Mouse (Mus musculus) midbrain, embryonic 10.5 days (tissue): ENCODE measurements at regions not wholly inside any gene's neighbourhood (a gene's known extent, or its start where the extent isn't known, plus 50 kb on each side); places are given as distances from the start of the nearest gene placed in this dataset.

ENCODE experiments used
- DNase-seq: peaks from one replicate; pipeline ENCODE4 v3.0.0-alpha.2; 2017; ENCODE audit warnings: low spot score
- H3K27ac ChIP-seq: fragments of 300-500 bp; sonication (generic); replicated peaks from 2 replicates; pipeline ENCODE4 v1.5.1; 2016; ENCODE audit warnings: mild to moderate bottlenecking
- H3K27me3 ChIP-seq: fragments of 300-500 bp; sonication (generic); 2 replicates; pipeline ENCODE4 v1.6.1; 2016; ENCODE audit warnings: low read depth, mild to moderate bottlenecking; ENCODE audit not compliant: poor library complexity, severe bottlenecking
- H3K36me3 ChIP-seq: fragments of 300-500 bp; sonication (generic); 2 replicates; pipeline ENCODE4 v1.6.1; 2016; ENCODE audit warnings: mild to moderate bottlenecking, moderate library complexity
- H3K4me1 ChIP-seq: fragments of 300-500 bp; sonication (generic); 2 replicates; pipeline ENCODE4 v1.6.1; 2016
- H3K4me3 ChIP-seq: fragments of 300-500 bp; sonication (generic); 2 replicates; pipeline ENCODE4 v1.5.1; 2016; ENCODE audit warnings: mild to moderate bottlenecking, moderate library complexity
- H3K9me3 ChIP-seq: fragments of 300-500 bp; sonication (generic); replicated peaks from 2 replicates; pipeline ENCODE4 v1.6.1; 2016; ENCODE audit warnings: mild to moderate bottlenecking
- WGBS: fragments of 180-500 bp; shearing (Covaris S2); methylation state at CpG from one replicate; pipeline ENCODE4 v1.1.7; 2016; 5-methylcytosine and 5-hydroxymethylcytosine counted together

DNA sequence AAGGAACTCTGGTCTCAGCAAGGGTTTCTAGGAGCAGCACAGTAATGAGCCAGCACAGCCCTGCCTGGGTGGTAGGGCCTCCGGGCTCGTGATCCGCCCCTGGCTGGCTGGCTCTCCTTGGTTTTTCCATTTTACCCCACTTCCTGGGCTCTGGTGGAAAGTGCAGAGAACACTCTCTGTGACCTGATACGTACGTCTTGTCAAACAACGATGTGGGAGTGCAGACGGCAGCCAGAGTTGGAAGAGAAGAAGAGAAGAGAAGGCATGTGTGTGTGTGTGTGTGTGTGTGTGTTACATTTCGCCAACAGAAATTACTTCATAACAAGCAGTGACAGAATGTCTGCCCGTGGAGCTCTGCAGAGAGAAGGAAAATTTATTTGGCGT lies 97.2 kb upstream of the Map4k3 start:
- no peak overlapping the region for H3K4me3 ChIP-seq
- no peaks in the 10 kb centered on the region for H3K27me3 ChIP-seq
- no peaks in the 10 kb centered on the region for H3K9me3 ChIP-seq
- 78% methylated on average over 10 of the region's 10 CpGs for WGBS
- H3K36me3 ChIP-seq, result no peaks in the 10 kb centered on the region
- 0 out of 2 replicates have a peak overlapping the region, but pooled peaks have one; percentile 9 for H3K27ac ChIP-seq
- peaks cover 11% of the 10 kb centered on the region for H3K4me1 ChIP-seq
- no peak for DNase-seq

DNA sequence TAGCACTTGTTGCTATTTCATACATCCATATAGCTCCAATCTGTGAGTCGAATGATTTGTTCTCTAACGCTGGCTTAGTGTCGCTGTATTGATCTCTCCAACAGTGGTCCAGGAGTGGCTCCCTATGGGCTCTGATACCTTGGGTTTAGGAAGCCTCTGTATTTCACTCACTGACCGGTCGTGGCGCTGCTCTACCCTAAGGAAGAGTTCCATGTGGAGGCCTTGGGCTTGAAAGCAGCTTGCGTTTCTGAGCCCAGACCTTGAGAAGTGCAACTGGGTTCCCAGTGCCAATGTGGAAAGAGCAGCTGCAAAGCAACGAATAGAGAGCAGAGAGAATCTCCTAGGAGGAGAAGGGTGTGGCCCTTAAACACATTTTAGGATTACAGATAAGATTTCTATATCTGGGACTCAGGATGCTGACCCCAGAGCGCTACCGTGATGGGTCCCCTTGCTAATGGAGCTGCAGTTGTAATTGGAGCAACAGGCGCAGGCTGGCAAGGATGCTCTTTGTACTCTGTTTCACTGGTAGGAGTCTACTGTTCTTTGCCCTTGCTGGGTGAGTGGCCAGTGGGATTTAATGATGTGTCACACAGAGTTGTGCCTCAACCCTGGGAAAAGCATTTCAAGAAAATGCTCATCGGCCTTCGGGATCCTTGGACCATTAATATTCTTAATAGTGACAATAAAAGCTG lies 96.7 kb upstream of the Map4k3 start:
- Histone ChIP-seq H3K4me3 (no peak overlapping the region), H3K27me3 (no peaks in the 10 kb centered on the region), H3K27ac (0 out of 2 replicates have a peak overlapping the region, but pooled peaks have one; percentile 9), H3K4me1 (peaks cover 11% of the 10 kb centered on the region), H3K9me3 (no peaks in the 10 kb centered on the region), H3K36me3 (no peaks in the 10 kb centered on the region)
- no peak for DNase-seq
- WGBS, result 83% methylated on average over 13 of the region's 13 CpGs

DNA sequence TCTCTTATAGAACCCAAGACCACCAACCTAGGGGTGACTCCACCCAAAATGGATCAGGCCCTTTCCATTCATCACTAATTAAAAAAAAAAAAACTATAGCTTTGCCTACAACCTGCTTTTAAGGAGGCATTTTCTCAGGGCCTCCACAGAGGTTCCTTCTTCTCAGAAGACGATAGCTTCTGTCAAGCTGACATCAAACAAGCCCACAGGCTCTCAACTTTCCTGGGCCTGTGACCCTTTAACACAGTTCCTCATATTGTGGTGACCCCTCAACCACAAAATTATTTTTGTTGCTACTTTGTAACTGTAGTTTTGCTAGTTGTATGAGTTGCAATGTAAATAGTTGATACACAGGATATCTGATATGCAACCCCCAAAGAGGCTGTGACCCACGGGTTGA lies 96.0 kb upstream of the Map4k3 start:
- Histone ChIP-seq H3K36me3 (no peaks in the 10 kb centered on the region), H3K4me1 (peaks cover 11% of the 10 kb centered on the region), H3K27me3 (no peaks in the 10 kb centered on the region), H3K4me3 (no peak overlapping the region), H3K27ac (no peak overlapping the region), H3K9me3 (no peaks in the 10 kb centered on the region)
- WGBS, result 81% methylated on average over 2 of the region's 2 CpGs
- DNase-seq, result no peak

DNA sequence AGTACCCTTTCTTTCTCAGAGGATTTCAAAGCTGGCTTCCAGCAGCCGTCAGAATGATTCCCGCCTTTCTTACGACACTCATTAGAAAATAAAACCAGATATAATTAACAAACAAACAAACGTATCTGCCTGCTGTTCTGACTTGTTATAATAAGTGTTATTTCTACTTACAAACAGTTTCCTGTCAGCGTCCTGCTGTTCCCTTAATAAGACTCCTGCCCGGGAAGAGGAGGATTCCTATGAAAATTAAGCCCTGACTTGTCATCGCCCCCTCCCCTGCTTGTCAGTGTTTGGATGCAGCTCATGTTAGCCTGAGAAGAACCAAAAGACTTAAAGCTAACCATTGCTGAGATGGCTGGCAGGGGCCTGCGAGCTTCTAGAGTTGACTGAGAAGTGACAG lies 92.6 kb upstream of the Map4k3 start:
- 67% methylated on average over 8 of the region's 8 CpGs for WGBS
- Histone ChIP-seq H3K4me3 (no peak overlapping the region), H3K27me3 (no peaks in the 10 kb centered on the region), H3K36me3 (no peaks in the 10 kb centered on the region), H3K9me3 (peaks cover under 1% of the 10 kb centered on the region; the same call in 1 of the 2 replicates), H3K27ac (no peak overlapping the region), H3K4me1 (peaks cover 6% of the 10 kb centered on the region)
- no peak for DNase-seq

DNA sequence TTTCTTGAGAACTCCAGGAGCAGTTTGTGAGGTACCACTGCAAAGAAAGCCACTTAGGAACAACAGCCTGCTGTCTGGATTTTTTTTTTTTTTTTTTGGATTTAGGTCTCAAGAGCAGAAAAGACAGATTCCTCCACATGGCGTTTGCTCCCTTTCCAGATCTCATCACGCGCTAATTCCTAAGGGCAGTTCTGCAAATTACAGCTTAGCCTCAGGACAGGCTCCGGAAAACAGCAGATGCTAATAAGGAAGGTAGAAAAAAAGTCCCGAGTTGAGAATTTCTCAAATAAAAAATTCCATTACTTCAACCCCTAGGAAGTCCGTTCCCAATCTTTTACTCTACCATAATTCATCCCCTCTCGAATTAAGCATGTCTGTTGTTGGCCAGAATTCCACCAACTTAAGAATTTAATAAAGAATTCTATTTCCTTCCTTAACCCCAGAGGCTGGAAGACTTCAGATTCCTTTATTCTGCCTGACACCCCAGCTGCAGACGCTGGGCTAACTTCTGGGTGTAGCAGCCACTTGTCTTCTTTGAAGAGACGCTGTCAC lies 90.3 kb upstream of the Map4k3 start:
- WGBS, result 84% methylated on average over 9 of the region's 9 CpGs
- Histone ChIP-seq H3K9me3 (peaks cover 5% of the 10 kb centered on the region; the same call in 1 of the 2 replicates), H3K27ac (no peak overlapping the region), H3K36me3 (no peaks in the 10 kb centered on the region), H3K4me1 (no peaks in the 10 kb centered on the region), H3K27me3 (no peaks in the 10 kb centered on the region), H3K4me3 (no peak overlapping the region)
- no peak for DNase-seq

DNA sequence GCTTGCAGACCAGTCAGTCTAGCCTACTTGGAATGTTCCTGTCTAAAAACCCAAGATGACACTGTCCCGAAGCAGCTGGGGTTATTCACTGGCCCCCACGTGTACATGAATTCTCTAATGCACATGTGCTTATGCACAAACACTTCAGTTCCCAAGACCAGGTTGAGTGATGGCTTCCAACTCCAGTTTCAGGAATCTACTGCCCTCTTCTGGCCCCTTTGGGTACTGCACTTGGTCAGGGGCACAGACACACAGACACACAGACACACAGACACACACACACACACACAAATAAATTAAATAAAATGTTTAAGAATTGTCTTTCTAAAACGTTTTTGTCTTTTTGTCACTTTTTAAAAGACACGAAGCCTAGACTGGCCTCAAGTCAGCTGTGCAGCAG lies 87.5 kb upstream of the Map4k3 start:
- Histone ChIP-seq H3K4me1 (no peaks in the 10 kb centered on the region), H3K27ac (no peak overlapping the region), H3K9me3 (peaks cover 5% of the 10 kb centered on the region; the same call in 1 of the 2 replicates), H3K27me3 (no peaks in the 10 kb centered on the region), H3K36me3 (no peaks in the 10 kb centered on the region), H3K4me3 (no peak overlapping the region)
- DNase-seq, result peak; percentile 28
- 84% methylated on average over 4 of the region's 4 CpGs for WGBS

DNA sequence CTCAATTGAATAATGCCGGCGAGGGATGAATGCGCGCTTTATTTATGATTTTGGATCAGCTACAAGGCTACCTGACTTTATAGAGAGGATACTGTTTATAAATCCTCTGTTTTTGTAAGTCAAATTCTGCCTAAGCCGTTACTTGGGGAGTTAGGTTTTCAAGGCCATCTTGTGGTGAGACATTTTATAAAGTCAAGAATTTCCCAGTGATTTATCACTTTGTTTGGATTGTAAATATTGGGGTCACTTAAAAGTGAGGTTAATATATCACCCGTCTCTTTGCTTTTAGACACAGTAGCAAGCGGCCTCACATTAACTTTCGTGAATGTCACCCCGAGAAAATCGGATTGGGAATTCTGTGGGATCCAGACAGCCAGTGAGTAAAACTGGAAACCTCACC lies 84.9 kb upstream of the Map4k3 start:
- no peak overlapping the region for H3K27ac ChIP-seq
- WGBS, result 95% methylated on average over 10 of the region's 10 CpGs
- no peaks in the 10 kb centered on the region for H3K4me1 ChIP-seq
- H3K9me3 ChIP-seq, result peaks cover 5% of the 10 kb centered on the region; the same call in 1 of the 2 replicates
- H3K36me3 ChIP-seq, result no peaks in the 10 kb centered on the region
- no peak overlapping the region for H3K4me3 ChIP-seq
- H3K27me3 ChIP-seq, result no peaks in the 10 kb centered on the region
- DNase-seq, result no peak

DNA sequence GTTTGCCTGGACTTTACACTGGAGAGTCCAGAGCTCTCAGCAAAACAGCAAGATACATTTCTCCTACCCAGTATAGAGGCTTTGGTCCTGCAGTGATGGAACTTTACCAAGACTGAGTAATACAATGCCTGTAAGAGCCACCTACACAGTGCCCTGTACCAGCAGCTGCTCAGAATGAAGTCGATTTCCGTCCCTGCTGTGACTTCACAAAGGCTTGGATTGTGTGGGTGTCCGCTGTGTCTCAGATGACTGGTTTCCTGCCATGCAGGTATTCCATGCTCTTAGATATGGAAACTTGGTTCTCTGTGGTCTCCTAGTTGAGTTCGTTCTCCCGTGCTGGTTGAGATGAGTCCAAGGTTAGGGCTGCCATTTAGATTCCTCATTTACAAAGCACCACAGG lies 81.0 kb upstream of the Map4k3 start:
- no peaks in the 10 kb centered on the region for H3K4me1 ChIP-seq
- no peaks in the 10 kb centered on the region for H3K27me3 ChIP-seq
- DNase-seq, result no peak
- H3K4me3 ChIP-seq, result no peak overlapping the region
- no peak overlapping the region for H3K27ac ChIP-seq
- H3K9me3 ChIP-seq, result no peaks in the 10 kb centered on the region
- no peaks in the 10 kb centered on the region for H3K36me3 ChIP-seq
- WGBS, result 87% methylated on average over 5 of the region's 5 CpGs

DNA sequence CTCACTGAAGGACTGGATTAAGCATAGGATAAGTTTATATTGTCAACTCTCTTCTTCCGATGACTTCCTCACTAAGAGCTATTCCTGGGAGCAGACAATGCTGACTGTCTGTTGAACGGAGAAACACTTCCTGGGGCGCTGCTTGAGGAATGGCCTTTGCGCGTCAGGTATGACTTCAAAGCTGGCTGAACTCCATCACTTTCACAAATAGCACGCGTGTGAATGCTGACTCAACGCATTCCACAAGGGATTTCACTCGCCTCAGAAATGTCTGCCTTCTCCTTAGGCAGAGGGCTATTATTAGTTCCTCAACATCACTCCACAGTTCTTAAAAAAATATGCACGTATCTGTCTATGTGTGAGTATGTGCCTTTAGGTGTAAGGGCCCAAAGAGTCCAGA lies 79.8 kb upstream of the Map4k3 start:
- H3K4me3 ChIP-seq, result no peak overlapping the region
- no peaks in the 10 kb centered on the region for H3K4me1 ChIP-seq
- H3K27ac ChIP-seq, result no peak overlapping the region
- no peaks in the 10 kb centered on the region for H3K9me3 ChIP-seq
- no peaks in the 10 kb centered on the region for H3K36me3 ChIP-seq
- H3K27me3 ChIP-seq, result no peaks in the 10 kb centered on the region
- DNase-seq, result no peak
- WGBS, result 86% methylated on average over 10 of the region's 10 CpGs

DNA sequence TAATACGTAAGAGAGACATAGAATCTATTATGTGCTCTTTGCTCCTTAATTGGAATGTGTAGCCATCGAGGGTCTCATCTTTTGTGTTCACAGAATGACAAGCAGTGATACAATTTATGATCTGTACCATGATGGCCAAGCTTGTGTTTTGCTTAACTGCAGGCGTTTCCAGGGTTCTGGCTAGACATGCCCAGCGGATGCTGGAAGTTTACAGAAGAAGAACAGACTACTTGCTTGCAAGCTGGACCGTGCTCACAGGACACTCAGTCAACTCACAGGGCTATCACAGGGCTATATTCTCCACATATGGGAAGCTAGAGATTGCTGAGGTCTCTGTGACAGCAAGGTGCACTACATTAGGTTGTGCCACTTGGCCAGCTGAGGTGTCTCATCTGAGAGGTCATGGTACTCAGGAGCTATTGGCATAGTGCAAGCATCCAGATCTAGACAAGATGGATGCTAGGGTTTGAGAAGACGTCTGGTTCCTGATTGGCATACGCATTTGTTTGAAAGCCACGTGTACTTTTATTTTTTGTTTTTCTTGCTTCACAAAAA lies 75.2 kb upstream of the Map4k3 start:
- Histone ChIP-seq H3K27me3 (no peaks in the 10 kb centered on the region), H3K4me1 (peaks cover 12% of the 10 kb centered on the region), H3K36me3 (no peaks in the 10 kb centered on the region), H3K27ac (no peak overlapping the region), H3K4me3 (no peak overlapping the region), H3K9me3 (no peaks in the 10 kb centered on the region)
- 90% methylated on average over 8 of the region's 8 CpGs for WGBS
- DNase-seq, result no peak

DNA sequence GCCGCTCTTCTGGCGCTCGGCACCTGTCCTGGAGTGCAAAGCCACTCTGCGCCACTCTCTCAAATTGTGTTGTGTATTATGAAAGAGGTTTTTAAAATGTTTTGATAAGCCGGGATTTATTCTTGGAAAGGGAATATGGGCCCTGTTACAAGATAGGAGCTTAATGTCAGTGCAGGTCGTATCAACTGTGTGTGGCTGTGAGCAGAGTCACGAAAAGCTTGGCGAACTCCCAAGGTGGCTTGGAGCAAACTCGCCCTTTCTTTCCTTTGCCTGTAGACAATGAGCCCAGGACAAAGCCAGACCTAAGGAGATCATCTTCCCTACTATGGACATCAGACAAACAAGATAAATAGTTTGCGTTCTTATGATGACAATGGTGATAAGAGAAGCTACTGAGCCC lies 74.3 kb upstream of the Map4k3 start:
- 75% methylated on average over 10 of the region's 10 CpGs for WGBS
- Histone ChIP-seq H3K36me3 (no peaks in the 10 kb centered on the region), H3K4me3 (no peak overlapping the region), H3K9me3 (no peaks in the 10 kb centered on the region), H3K27me3 (no peaks in the 10 kb centered on the region), H3K27ac (no peak overlapping the region), H3K4me1 (peaks cover 12% of the 10 kb centered on the region)
- no peak for DNase-seq

DNA sequence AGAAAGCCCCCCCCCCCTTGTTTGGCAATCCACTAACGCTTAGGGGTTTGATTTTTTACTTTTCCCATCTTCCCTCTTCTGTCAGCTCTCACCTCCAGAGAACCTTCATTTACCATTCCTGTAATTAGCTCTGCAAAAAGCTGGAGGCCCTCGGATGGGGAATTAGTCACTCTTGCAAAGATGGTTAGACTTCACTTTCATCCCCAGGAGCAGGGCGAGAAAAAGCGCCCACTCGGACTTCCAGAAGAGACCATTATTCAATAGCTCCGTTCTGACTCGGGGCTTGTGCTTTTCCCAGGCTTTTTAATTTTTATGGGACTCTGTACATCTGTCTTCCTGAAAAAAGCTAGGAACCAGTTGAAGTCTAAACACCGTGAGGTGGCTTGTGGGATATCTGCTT lies 73.7 kb upstream of the Map4k3 start:
- DNase-seq, result no peak
- Histone ChIP-seq H3K9me3 (no peaks in the 10 kb centered on the region), H3K4me1 (peaks cover 12% of the 10 kb centered on the region), H3K27me3 (no peaks in the 10 kb centered on the region), H3K27ac (0 out of 2 replicates have a peak overlapping the region, but pooled peaks have one; percentile 30), H3K4me3 (no peak overlapping the region), H3K36me3 (no peaks in the 10 kb centered on the region)
- 68% methylated on average over 8 of the region's 8 CpGs for WGBS

DNA sequence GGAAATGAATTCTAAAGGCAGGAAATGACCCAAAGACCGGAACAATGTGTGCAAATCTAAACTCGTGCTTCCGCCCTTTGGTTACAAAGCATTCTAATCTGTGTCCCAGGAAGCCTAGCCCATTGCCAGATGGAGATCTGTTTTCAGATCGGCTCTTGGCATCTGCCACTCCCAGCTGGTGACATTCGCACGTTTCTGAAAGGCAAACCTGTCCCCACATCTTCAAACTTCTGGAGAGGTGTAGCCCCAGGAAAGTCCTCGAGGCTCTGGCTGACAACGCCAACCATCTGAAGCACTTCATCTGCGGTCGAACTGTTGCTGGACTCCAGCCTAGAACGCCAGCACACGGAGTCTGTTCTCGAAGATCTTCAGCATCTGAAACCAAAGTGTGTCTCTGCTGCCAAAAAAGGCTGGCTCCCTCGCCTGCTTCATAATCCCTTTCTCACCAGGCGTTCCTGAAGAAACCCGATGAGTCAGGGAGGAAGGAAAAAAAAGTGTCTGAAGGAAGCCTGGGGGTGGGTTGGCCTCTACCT lies 73.2 kb upstream of the Map4k3 start:
- whole genome bisulfite sequencing, result 53% methylated on average over 16 of the region's 16 CpGs
- Histone ChIP-seq H3K9me3 (no peaks in the 10 kb centered on the region), H3K4me1 (peaks cover 12% of the 10 kb centered on the region), H3K27me3 (no peaks in the 10 kb centered on the region), H3K27ac (peak overlapping the region; percentile 30; the same call in 1 of the 2 replicates), H3K4me3 (no peak overlapping the region), H3K36me3 (no peaks in the 10 kb centered on the region)
- no peak for DNase-seq
